Mouse (Mus musculus) brain, embryonic 18.5 days (tissue): ENCODE measurements around the gene Daam2.

Source experiments
- DNase-seq: peaks from one replicate; pipeline ENCODE4 v3.0.0-alpha.2; 2012; ENCODE audit warnings: low read depth, low spot score

The Daam2 gene

GRCm38 (mm10) chr17:49563830-49564470 is at the start of gene Daam2:
Gene Daam2, minus strand, starts transcription at chr17:49564343.
- DNase-seq, result no peak

- DNase-seq, result no peak
Measured at GRCm38 (mm10) chr17:49610296-49610695, 46.2 kb upstream of the Daam2 start.

- no peak for DNase-seq
Measured at GRCm38 (mm10) chr17:49607351-49608027, 43.3 kb upstream of the Daam2 start.

GRCm38 (mm10) chr17:49605397-49605796 is 41.3 kb upstream of the Daam2 start:
- DNase-seq, result no peak

GRCm38 (mm10) chr17:49590051-49590450 is 25.9 kb upstream of the Daam2 start:
- no peak for DNase-seq

- no peak for DNase-seq
Measured at GRCm38 (mm10) chr17:49582471-49582870, 18.3 kb upstream of the Daam2 start.

GRCm38 (mm10) chr17:49577321-49577720 is 13.2 kb upstream of the Daam2 start:
- no peak for DNase-seq

- no peak for DNase-seq
Measured at GRCm38 (mm10) chr17:49568717-49569116, 4.6 kb upstream of the Daam2 start.

- DNase-seq, result no peak
Measured at GRCm38 (mm10) chr17:49564489-49564888, 346 bp upstream of the Daam2 start.

- no peak for DNase-seq
Measured at GRCm38 (mm10) chr17:49563416-49563780, 745 bp downstream of the Daam2 start.

GRCm38 (mm10) chr17:49562701-49563415 is 1.3 kb downstream of the Daam2 start:
- no peak for DNase-seq

- no peak for DNase-seq
Measured at GRCm38 (mm10) chr17:49561985-49562384, 2.2 kb downstream of the Daam2 start.

- no peak for DNase-seq
Measured at GRCm38 (mm10) chr17:49559786-49560289, 4.3 kb downstream of the Daam2 start.

- DNase-seq, result no peak
Measured at GRCm38 (mm10) chr17:49556169-49556568, 8.0 kb downstream of the Daam2 start.

GRCm38 (mm10) chr17:49551991-49552390 is 12.2 kb downstream of the Daam2 start:
- DNase-seq, result no peak

- DNase-seq, result no peak
Measured at GRCm38 (mm10) chr17:49551465-49551864, 12.7 kb downstream of the Daam2 start.

GRCm38 (mm10) chr17:49545997-49546396 is 18.1 kb downstream of the Daam2 start:
- DNase-seq, result no peak

- DNase-seq, result no peak
Measured at GRCm38 (mm10) chr17:49545424-49545823, 18.7 kb downstream of the Daam2 start.

- no peak for DNase-seq
Measured at GRCm38 (mm10) chr17:49544561-49544960, 19.6 kb downstream of the Daam2 start.

- DNase-seq, result no peak
Measured at GRCm38 (mm10) chr17:49540706-49541105, 23.4 kb downstream of the Daam2 start.

- peak; percentile 58 for DNase-seq
Measured at GRCm38 (mm10) chr17:49539204-49539603, 24.9 kb downstream of the Daam2 start.

GRCm38 (mm10) chr17:49535580-49535979 is 28.6 kb downstream of the Daam2 start:
- no peak for DNase-seq
